Mouse (Mus musculus) bone marrow, adult 2 months (tissue): ENCODE data around the gene Majin.
A peak's percentile ranks its signal among the peaks of the same experiment; 100 is the strongest.

Experiments
- CTCF ChIP-seq: fragments of 200-500 bp; IDR thresholded peaks from 2 replicates; pipeline ENCODE4 v1.5.1; 2011; ENCODE audit warnings: low read length, control low read depth; ENCODE audit not compliant: control insufficient read depth, insufficient read depth
- POLR2A ChIP-seq: fragments of 200-500 bp; IDR thresholded peaks from 2 replicates; pipeline ENCODE4 v1.6.1; 2011; ENCODE audit warnings: low read depth, mild to moderate bottlenecking, control low read depth, low read length, borderline replicate concordance; ENCODE audit not compliant: control insufficient read depth

- TF ChIP-seq CTCF (peak; percentile 89), POLR2A (peak; percentile 51; the same call in 1 of the 2 replicates)
These were observed 43.4 kb upstream of the Majin start, which contains the start of gene Batf2 for GRCm38 (mm10) chr19:6140678-6141393.
